Mouse (Mus musculus): ENCODE results near the gene Lyrm1. TPM values are rescaled to one million over a fixed set of nuclear protein-coding genes. Genes with fewer than 3 reads are reported as not detected.

Lyrm1 gene
- polyA plus RNA-seq, 1 experiment: 0.49 TPM

- Histone ChIP-seq H3K4me1 (ENCODE audit: control insufficient read depth, insufficient read depth, insufficient read length) (no peaks in the 10 kb centered on the region), H3K27ac (ENCODE audit: insufficient read depth, low read length) (no peak overlapping the region), H3K4me3 (ENCODE audit: extremely low read depth, insufficient read depth, insufficient read length) (no peak overlapping the region), H3K36me3 (ENCODE audit: control insufficient read depth, insufficient read depth, low read length) (no peaks in the 10 kb centered on the region), H3K27me3 (ENCODE audit: control insufficient read depth, insufficient read depth, low read length) (no peaks in the 10 kb centered on the region)
- no peak for DNase-seq (ENCODE audit: low read depth in 1 of 2, low spot score in 2 of 2)
- TF ChIP-seq CTCF (IDR thresholded peaks at IDR 0.05; ENCODE audit: extremely low read depth, insufficient read depth, insufficient read length, insufficient replicate concordance): no peak
- no peak for TF ChIP-seq POLR2A (IDR thresholded peaks at IDR 0.05; ENCODE audit: low read depth, low read length)
- 89% methylated on average over 4 of the region's 4 CpGs for WGBS
Observed at GRCm38 (mm10) chr7:119959491-119959890, 63.8 kb downstream of the Lyrm1 start.

- no peak overlapping the region for H3K4me3 ChIP-seq (ENCODE audit: extremely low read depth, insufficient read depth, insufficient read length)
- no peak overlapping the region for H3K27ac ChIP-seq (ENCODE audit: insufficient read depth, low read length)
- 69% methylated on average over 6 of the region's 6 CpGs for WGBS
- H3K4me1 ChIP-seq (ENCODE audit: control insufficient read depth, insufficient read depth, insufficient read length): no peaks in the 10 kb centered on the region
- no peak for DNase-seq (ENCODE audit: low read depth in 1 of 2, low spot score in 2 of 2)
- H3K36me3 ChIP-seq (ENCODE audit: control insufficient read depth, insufficient read depth, low read length): no peaks in the 10 kb centered on the region
- no peaks in the 10 kb centered on the region for H3K27me3 ChIP-seq (ENCODE audit: control insufficient read depth, insufficient read depth, low read length)
- TF ChIP-seq CTCF (IDR thresholded peaks at IDR 0.05; ENCODE audit: extremely low read depth, insufficient read depth, insufficient read length, insufficient replicate concordance) (no peak), POLR2A (IDR thresholded peaks at IDR 0.05; ENCODE audit: low read depth, low read length) (no peak)
Observed at GRCm38 (mm10) chr7:119960006-119960405, 64.3 kb downstream of the Lyrm1 start.

DNA sequence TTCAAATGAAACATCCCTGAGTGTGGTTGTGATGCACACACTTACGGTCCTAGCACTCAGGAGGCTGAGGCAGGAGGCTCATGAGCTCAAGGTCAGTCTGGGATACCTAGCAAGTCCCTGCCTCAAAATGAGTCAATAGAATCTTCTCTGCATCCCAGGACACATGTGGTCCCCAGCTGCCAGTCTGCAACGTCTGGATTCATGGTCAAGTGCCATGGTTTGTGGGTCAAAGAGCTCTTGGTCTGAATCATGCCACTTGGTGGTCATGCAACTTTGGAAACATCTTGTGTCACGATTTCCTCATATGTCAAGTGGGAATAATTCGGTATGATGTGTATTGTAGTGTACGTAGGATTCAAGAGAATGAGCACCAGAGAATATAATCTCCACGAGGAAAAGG is 64.9 kb downstream of the Lyrm1 start:
- Histone ChIP-seq H3K36me3 (ENCODE audit: control insufficient read depth, insufficient read depth, low read length) (no peaks in the 10 kb centered on the region), H3K27ac (ENCODE audit: insufficient read depth, low read length) (no peak overlapping the region), H3K4me1 (ENCODE audit: control insufficient read depth, insufficient read depth, insufficient read length) (no peaks in the 10 kb centered on the region), H3K4me3 (ENCODE audit: extremely low read depth, insufficient read depth, insufficient read length) (no peak overlapping the region), H3K27me3 (ENCODE audit: control insufficient read depth, insufficient read depth, low read length) (no peaks in the 10 kb centered on the region)
- 80% methylated on average over 6 of the region's 6 CpGs for WGBS
- no peak for TF ChIP-seq CTCF (IDR thresholded peaks at IDR 0.05; ENCODE audit: extremely low read depth, insufficient read depth, insufficient read length, insufficient replicate concordance)
- no peak for TF ChIP-seq POLR2A (IDR thresholded peaks at IDR 0.05; ENCODE audit: low read depth, low read length)
- DNase-seq (ENCODE audit: low read depth in 1 of 2, low spot score in 2 of 2): no peak

- 71% methylated on average over 2 of the region's 2 CpGs for WGBS
- no peak for DNase-seq (ENCODE audit: low read depth in 1 of 2, low spot score in 2 of 2)
- H3K27ac ChIP-seq (ENCODE audit: insufficient read depth, low read length): no peak overlapping the region
- H3K36me3 ChIP-seq (ENCODE audit: control insufficient read depth, insufficient read depth, low read length): no peaks in the 10 kb centered on the region
- no peak overlapping the region for H3K4me3 ChIP-seq (ENCODE audit: extremely low read depth, insufficient read depth, insufficient read length)
- no peaks in the 10 kb centered on the region for H3K4me1 ChIP-seq (ENCODE audit: control insufficient read depth, insufficient read depth, insufficient read length)
- no peak for TF ChIP-seq CTCF (IDR thresholded peaks at IDR 0.05; ENCODE audit: extremely low read depth, insufficient read depth, insufficient read length, insufficient replicate concordance)
- TF ChIP-seq POLR2A (IDR thresholded peaks at IDR 0.05; ENCODE audit: low read depth, low read length): no peak
- H3K27me3 ChIP-seq (ENCODE audit: control insufficient read depth, insufficient read depth, low read length): no peaks in the 10 kb centered on the region
Observed at GRCm38 (mm10) chr7:119961107-119961506, 65.4 kb downstream of the Lyrm1 start.

- no peak for DNase-seq (ENCODE audit: low read depth in 1 of 2, low spot score in 2 of 2)
- Histone ChIP-seq H3K27me3 (ENCODE audit: control insufficient read depth, insufficient read depth, low read length) (no peaks in the 10 kb centered on the region), H3K36me3 (ENCODE audit: control insufficient read depth, insufficient read depth, low read length) (no peaks in the 10 kb centered on the region), H3K4me3 (ENCODE audit: extremely low read depth, insufficient read depth, insufficient read length) (no peak overlapping the region), H3K4me1 (ENCODE audit: control insufficient read depth, insufficient read depth, insufficient read length) (no peaks in the 10 kb centered on the region), H3K27ac (ENCODE audit: insufficient read depth, low read length) (no peak overlapping the region)
- TF ChIP-seq POLR2A (IDR thresholded peaks at IDR 0.05; ENCODE audit: low read depth, low read length) (no peak), CTCF (IDR thresholded peaks at IDR 0.05; ENCODE audit: extremely low read depth, insufficient read depth, insufficient read length, insufficient replicate concordance) (no peak)
- 91% methylated on average over 4 of the region's 4 CpGs for WGBS
Observed at GRCm38 (mm10) chr7:119965205-119965604, 69.5 kb downstream of the Lyrm1 start.

DNA sequence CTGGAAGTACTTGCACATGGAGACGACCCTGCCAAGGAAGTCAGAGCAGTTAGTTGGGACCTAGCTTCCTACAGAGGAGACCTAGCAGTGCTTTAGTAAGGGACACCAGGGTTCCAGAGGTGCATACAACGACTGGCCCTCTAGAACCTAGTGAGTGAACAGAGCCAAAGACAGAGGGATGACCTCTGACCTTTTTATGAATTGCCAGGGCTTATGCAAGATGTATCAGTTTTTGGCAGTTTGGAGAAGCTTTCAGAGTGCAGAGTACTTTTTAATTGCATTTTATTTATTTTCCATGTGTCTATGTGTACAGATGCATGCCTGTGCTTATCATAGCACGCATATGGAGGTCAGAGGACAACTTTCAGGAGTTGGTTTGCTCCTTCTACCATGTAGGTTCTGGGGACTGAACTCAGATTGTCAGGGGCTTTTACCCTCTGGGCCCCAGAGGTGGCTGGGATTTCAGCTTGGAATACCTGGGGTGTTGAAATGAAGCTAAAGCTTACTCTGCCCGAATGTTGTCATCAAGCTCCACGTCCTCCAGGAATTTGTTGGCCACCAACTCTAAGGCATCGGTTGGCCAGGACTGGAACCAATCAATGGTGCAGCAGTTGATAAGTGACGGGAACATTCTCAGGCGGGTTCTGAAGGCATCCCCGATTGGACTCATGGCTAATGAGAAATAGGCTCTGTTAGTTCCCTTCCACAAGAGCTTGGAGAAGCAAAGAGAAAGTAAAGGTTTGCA is 70.2 kb downstream of the Lyrm1 start:
- no peak for TF ChIP-seq POLR2A (IDR thresholded peaks at IDR 0.05; ENCODE audit: low read depth, low read length)
- Histone ChIP-seq H3K4me1 (ENCODE audit: control insufficient read depth, insufficient read depth, insufficient read length) (no peaks in the 10 kb centered on the region), H3K27ac (ENCODE audit: insufficient read depth, low read length) (no peak overlapping the region), H3K36me3 (ENCODE audit: control insufficient read depth, insufficient read depth, low read length) (no peaks in the 10 kb centered on the region), H3K4me3 (ENCODE audit: extremely low read depth, insufficient read depth, insufficient read length) (no peak overlapping the region), H3K27me3 (ENCODE audit: control insufficient read depth, insufficient read depth, low read length) (no peaks in the 10 kb centered on the region)
- no peak for DNase-seq (ENCODE audit: low read depth in 1 of 2, low spot score in 2 of 2)
- 82% methylated on average over 9 of the region's 9 CpGs for WGBS

DNA sequence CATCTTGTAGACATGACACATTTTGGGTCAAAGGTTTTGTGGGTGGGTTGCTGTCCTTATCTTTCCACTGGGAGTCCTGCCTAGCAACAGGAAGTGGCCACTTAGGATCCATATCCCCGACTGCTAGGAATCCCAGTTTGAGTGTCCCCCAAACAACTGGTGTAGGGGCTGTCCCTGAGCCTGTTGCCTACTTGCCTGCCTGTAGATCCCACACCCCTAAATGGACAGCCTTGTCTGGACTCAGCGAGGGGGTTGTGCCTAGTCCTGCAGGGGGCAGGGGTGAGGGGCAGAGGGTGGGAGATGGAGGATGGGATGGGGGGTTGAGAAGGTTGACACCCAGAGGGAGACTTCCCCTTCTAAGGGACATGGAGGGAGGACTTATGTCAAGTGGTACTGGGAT is 73.7 kb downstream of the Lyrm1 start:
- Histone ChIP-seq H3K27ac (ENCODE audit: insufficient read depth, low read length) (no peak overlapping the region), H3K27me3 (ENCODE audit: control insufficient read depth, insufficient read depth, low read length) (no peaks in the 10 kb centered on the region), H3K4me3 (ENCODE audit: extremely low read depth, insufficient read depth, insufficient read length) (no peak overlapping the region), H3K4me1 (ENCODE audit: control insufficient read depth, insufficient read depth, insufficient read length) (no peaks in the 10 kb centered on the region), H3K36me3 (ENCODE audit: control insufficient read depth, insufficient read depth, low read length) (no peaks in the 10 kb centered on the region)
- DNase-seq (ENCODE audit: low read depth in 1 of 2, low spot score in 2 of 2): no peak
- TF ChIP-seq POLR2A (IDR thresholded peaks at IDR 0.05; ENCODE audit: low read depth, low read length) (no peak), CTCF (IDR thresholded peaks at IDR 0.05; ENCODE audit: extremely low read depth, insufficient read depth, insufficient read length, insufficient replicate concordance) (no peak)
- 64% methylated on average over 2 of the region's 2 CpGs for WGBS
